Mouse (Mus musculus) heart, embryonic 11.5 days (tissue): ENCODE measurements around the gene Mysm1. TPM values are rescaled to one million over a fixed set of nuclear protein-coding genes. Genes with fewer than 3 reads are reported as not detected.

Source experiments
- ATAC-seq: fragments of 200-750 bp; cut with Nextera tagmentation; replicated peaks from 2 replicates; pipeline ENCODE4 v1.8.0; 2017; ENCODE audit warnings: moderate library complexity; ENCODE audit not compliant: insufficient number of reproducible peaks, low FRiP score, low TSS enrichment
- H3K27ac ChIP-seq: fragments of 300-500 bp; sonication (generic); 2 replicates; pipeline ENCODE4 v1.5.1; 2014; ENCODE audit warnings: mild to moderate bottlenecking, low read depth, low read length
- H3K27me3 ChIP-seq: fragments of 300-500 bp; sonication (generic); 2 replicates; pipeline ENCODE4 v1.6.1; 2014; ENCODE audit warnings: mild to moderate bottlenecking, low read length, mixed read lengths; ENCODE audit not compliant: control insufficient read depth, insufficient read depth
- H3K36me3 ChIP-seq: fragments of 300-500 bp; sonication (generic); 2 replicates; pipeline ENCODE4 v1.6.1; 2014; ENCODE audit warnings: mild to moderate bottlenecking, low read length, moderate library complexity, mixed read lengths; ENCODE audit not compliant: control insufficient read depth, insufficient read depth
- H3K4me1 ChIP-seq: fragments of 300-500 bp; sonication (generic); 2 replicates; pipeline ENCODE4 v1.6.1; 2014; ENCODE audit warnings: low read length; ENCODE audit not compliant: control insufficient read depth, insufficient read depth
- H3K4me2 ChIP-seq: fragments of 300-500 bp; sonication (generic); 2 replicates; pipeline ENCODE4 v1.6.1; 2014; ENCODE audit warnings: mild to moderate bottlenecking, moderate library complexity
- H3K4me3 ChIP-seq: fragments of 300-500 bp; sonication (generic); 2 replicates; pipeline ENCODE4 v1.5.1; 2014; ENCODE audit warnings: low read depth, low read length
- H3K9ac ChIP-seq: fragments of 300-500 bp; sonication (generic); 2 replicates; pipeline ENCODE4 v1.6.1; 2014; ENCODE audit warnings: mild to moderate bottlenecking, low read depth, low read length, moderate library complexity
- H3K9me3 ChIP-seq: fragments of 300-500 bp; sonication (generic); replicated peaks from 2 replicates; pipeline ENCODE4 v1.6.1; 2016; ENCODE audit warnings: low read length; ENCODE audit not compliant: control insufficient read depth
- WGBS: fragments of 180-500 bp; shearing (Covaris S2); extraction: QIAGEN DNeasy Blood & Tissue Kit; methylation state at CpG from one replicate; pipeline ENCODE4 v1.1.7; 2014; ENCODE audit not compliant: insufficient replicate concordance; 5-methylcytosine and 5-hydroxymethylcytosine counted together
- polyA plus RNA-seq: library from polyadenylated mRNA; unstranded; fragments of >200 nt; fragmentation: Nextera tagmentation; extraction: Ambion mirVana; gene quantifications from 2 replicates; pipeline ENCODE4 v1.2.1, GENCODE M21; 2014

Mysm1 gene
- polyA plus RNA-seq, 1 experiment from 2014 or later = 23.9 TPM

GRCm38 (mm10) chr4:95008175-95009057, 29.5 kb upstream of the Mysm1 start:
- H3K4me2 ChIP-seq = no peak overlapping the region; the same call in 1 of the 2 replicates
- WGBS = 41% methylated on average over 13 of the region's 13 CpGs
- no peak for ATAC-seq

GRCm38 (mm10) chr4:95007759-95008158, 28.9 kb upstream of the Mysm1 start:
- no peaks in the 10 kb centered on the region for H3K4me1 ChIP-seq
- H3K27me3 ChIP-seq = no peaks in the 10 kb centered on the region
- no peaks in the 10 kb centered on the region for H3K36me3 ChIP-seq
- no peak overlapping the region for H3K9ac ChIP-seq
- H3K4me2 ChIP-seq = no peak overlapping the region
- no peak for ATAC-seq
- H3K27ac ChIP-seq = no peak overlapping the region
- no peak overlapping the region for H3K4me3 ChIP-seq
- WGBS = 67% methylated on average over 8 of the region's 8 CpGs
- no peaks in the 10 kb centered on the region for H3K9me3 ChIP-seq

More at GRCm38 (mm10) chr4:95008175-95009057, 29.5 kb upstream of the Mysm1 start:
- H3K4me3 ChIP-seq = no peak overlapping the region
- H3K27ac ChIP-seq = no peak overlapping the region
- H3K9ac ChIP-seq = no peak overlapping the region
- H3K4me1 ChIP-seq = no peaks in the 10 kb centered on the region
- no peaks in the 10 kb centered on the region for H3K36me3 ChIP-seq
- H3K27me3 ChIP-seq = no peaks in the 10 kb centered on the region
- no peaks in the 10 kb centered on the region for H3K9me3 ChIP-seq

- Histone ChIP-seq H3K27me3 (no peaks in the 10 kb centered on the region), H3K4me2 (no peak overlapping the region), H3K4me3 (no peak overlapping the region), H3K27ac (no peak overlapping the region), H3K9me3 (no peaks in the 10 kb centered on the region), H3K36me3 (no peaks in the 10 kb centered on the region), H3K4me1 (no peaks in the 10 kb centered on the region), H3K9ac (no peak overlapping the region)
- no peak for ATAC-seq
- 76% methylated on average over 6 of the region's 6 CpGs for WGBS
Measured at GRCm38 (mm10) chr4:95005251-95005830, 26.4 kb upstream of the Mysm1 start.

- H3K4me2 ChIP-seq = no peak overlapping the region
- no peaks in the 10 kb centered on the region for H3K4me1 ChIP-seq
- no peak overlapping the region for H3K4me3 ChIP-seq
- no peaks in the 10 kb centered on the region for H3K36me3 ChIP-seq
- H3K9ac ChIP-seq = no peak overlapping the region
- no peaks in the 10 kb centered on the region for H3K9me3 ChIP-seq
- no peak for ATAC-seq
- H3K27me3 ChIP-seq = no peaks in the 10 kb centered on the region
- H3K27ac ChIP-seq = no peak overlapping the region
- WGBS = 50% methylated on average over 6 of the region's 6 CpGs
Measured at GRCm38 (mm10) chr4:95001043-95001775, 22.3 kb upstream of the Mysm1 start.

- H3K4me2 ChIP-seq = no peak overlapping the region
- H3K4me1 ChIP-seq = no peaks in the 10 kb centered on the region
- H3K27me3 ChIP-seq = no peaks in the 10 kb centered on the region
- no peak overlapping the region for H3K9ac ChIP-seq
- no peak for ATAC-seq
- H3K4me3 ChIP-seq = no peak overlapping the region
- no peak overlapping the region for H3K27ac ChIP-seq
- no peaks in the 10 kb centered on the region for H3K36me3 ChIP-seq
- 81% methylated on average over 1 of the region's 1 CpGs for WGBS
- H3K9me3 ChIP-seq = no peaks in the 10 kb centered on the region
Measured at GRCm38 (mm10) chr4:95000147-95000546, 21.2 kb upstream of the Mysm1 start.

- Histone ChIP-seq H3K27me3 (no peaks in the 10 kb centered on the region), H3K9ac (no peak overlapping the region), H3K36me3 (no peaks in the 10 kb centered on the region), H3K4me1 (no peaks in the 10 kb centered on the region), H3K4me3 (no peak overlapping the region), H3K9me3 (no peaks in the 10 kb centered on the region), H3K4me2 (no peak overlapping the region), H3K27ac (no peak overlapping the region)
- no peak for ATAC-seq
- WGBS = 61% methylated on average over 3 of the region's 3 CpGs
Measured at GRCm38 (mm10) chr4:94999249-94999648, 20.3 kb upstream of the Mysm1 start.

GRCm38 (mm10) chr4:94995862-94996261, 17.0 kb upstream of the Mysm1 start:
- Histone ChIP-seq H3K9ac (no peak overlapping the region), H3K9me3 (no peaks in the 10 kb centered on the region), H3K27me3 (no peaks in the 10 kb centered on the region), H3K27ac (no peak overlapping the region), H3K4me3 (no peak overlapping the region), H3K4me2 (no peak overlapping the region), H3K4me1 (no peaks in the 10 kb centered on the region), H3K36me3 (no peaks in the 10 kb centered on the region)
- WGBS = 85% methylated on average over 4 of the region's 4 CpGs
- ATAC-seq = no peak

GRCm38 (mm10) chr4:94990204-94990603, 11.3 kb upstream of the Mysm1 start:
- no peaks in the 10 kb centered on the region for H3K27me3 ChIP-seq
- no peaks in the 10 kb centered on the region for H3K36me3 ChIP-seq
- WGBS = 22% methylated on average over 3 of the region's 3 CpGs
- no peak overlapping the region for H3K27ac ChIP-seq
- no peaks in the 10 kb centered on the region for H3K4me1 ChIP-seq
- H3K9ac ChIP-seq = no peak overlapping the region
- ATAC-seq = no peak
- H3K9me3 ChIP-seq = no peaks in the 10 kb centered on the region
- no peak overlapping the region for H3K4me3 ChIP-seq
- H3K4me2 ChIP-seq = no peak overlapping the region
